Comparison of ENCODE assay signal across 8 mouse cellular contexts in the genomic region with DNA sequence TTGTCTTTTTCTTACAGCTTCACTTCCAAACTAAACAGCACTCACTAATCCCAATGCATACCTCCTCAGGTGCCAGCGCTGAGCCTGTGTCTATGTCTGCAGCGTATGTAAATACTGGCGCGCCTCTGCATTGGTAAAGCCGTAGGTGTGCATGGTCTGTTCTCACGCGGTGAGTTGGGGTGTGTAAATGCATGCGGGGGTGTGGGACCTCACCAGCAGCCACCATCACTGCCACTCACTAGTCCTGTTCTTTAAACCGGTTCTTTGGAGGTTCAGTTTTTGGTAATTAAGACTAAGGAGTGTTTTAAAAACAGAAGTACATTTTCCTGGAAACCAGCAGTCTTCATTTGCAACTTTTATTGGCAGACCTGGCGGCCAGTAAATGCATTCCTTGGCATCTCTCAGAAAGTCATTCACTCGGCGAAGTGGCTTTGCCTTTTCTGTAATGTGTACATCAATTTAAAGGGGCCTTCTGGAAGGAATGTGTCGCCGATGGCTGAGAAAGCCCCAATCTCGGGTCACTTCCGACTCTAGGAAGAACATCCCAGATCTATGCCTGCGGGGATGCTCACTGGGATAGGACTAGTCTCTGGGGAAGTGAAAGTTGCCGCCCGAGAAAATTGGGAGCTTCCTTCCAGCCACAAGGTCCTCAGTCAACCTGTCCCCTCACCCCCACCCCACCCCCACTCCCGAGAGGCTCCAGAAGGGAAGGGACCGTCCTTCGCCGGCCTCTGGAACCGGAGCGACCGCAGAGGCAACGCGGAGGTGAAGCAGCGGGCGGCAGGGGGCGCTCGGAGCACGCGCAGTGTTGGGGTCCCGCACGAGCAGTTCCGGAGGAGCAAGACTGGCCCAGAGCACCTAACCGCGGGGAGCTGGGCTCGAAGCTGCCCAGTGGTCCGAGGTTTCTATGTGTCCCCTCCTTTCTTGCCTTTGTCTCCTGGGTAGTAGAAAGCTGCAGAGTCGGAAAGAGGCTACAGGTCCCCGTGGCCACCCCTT. TPM values are rescaled to one million over a fixed set of nuclear protein-coding genes. Genes with fewer than 3 reads are reported as not detected.
DNase-seq lines count a peak whose midpoint lies in the region; ATAC-seq and TF ChIP-seq lines count a peak whose summit lies in the region.

No protein-coding gene starts in this region.

- H3K36me3 ChIP-seq in MEL (ENCODE audit: control insufficient read depth in 1 of 2, insufficient read depth in 2 of 2, low read length in 2 of 2) = no peaks in the 10 kb centered on the region; a peak in 1 of 4 replicates
- H3K36me3 ChIP-seq in hindbrain, embryonic 11.5 days (ENCODE audit: control insufficient read depth, insufficient read depth, low read length) = no peaks in the 10 kb centered on the region
- H3K36me3 ChIP-seq in lung, postnatal 0 days (ENCODE audit: insufficient read depth, low read length) = no peaks in the 10 kb centered on the region

- no peak overlapping the region for H3K27ac ChIP-seq in MEL (ENCODE audit: control insufficient read depth, low read depth, low read length)
- H3K27ac ChIP-seq in hindbrain, embryonic 11.5 days (ENCODE audit: low read depth, low read length) = no peak overlapping the region
- no peak overlapping the region for H3K27ac ChIP-seq in lung, postnatal 0 days (ENCODE audit: low read length)

- TF ChIP-seq EP300 in MEL (IDR thresholded peaks at IDR 0.05; ENCODE audit: low read depth in 1 of 2, low read length in 2 of 2) = no peak
- TF ChIP-seq EP300 in lung, postnatal 0 days (IDR thresholded peaks at IDR 0.05) = no peak

- H3K79me2 ChIP-seq in MEL (ENCODE audit: control insufficient read depth, insufficient read depth, low read length, poor library complexity) = no peaks in the 10 kb centered on the region

- no peak overlapping the region for H3K9ac ChIP-seq in MEL (ENCODE audit: control insufficient read depth, low read depth, low read length, poor library complexity, severe bottlenecking)
- no peak overlapping the region for H3K9ac ChIP-seq in hindbrain, embryonic 11.5 days (ENCODE audit: low read depth, low read length)
- H3K9ac ChIP-seq in lung, postnatal 0 days (replicated peaks; ENCODE audit: low read depth) = no peak overlapping the region

- TF ChIP-seq POLR2A in MEL (IDR thresholded peaks at IDR 0.05; ENCODE audit: control insufficient read depth in 1 of 2, insufficient read depth in 1 of 2, low read depth in 1 of 2, low read length in 2 of 2, poor library complexity in 1 of 2) = no peak

- H3K4me2 ChIP-seq in hindbrain, embryonic 11.5 days (replicated peaks; ENCODE audit: low read depth, low read length) = peak overlapping the region; percentile 31
- peak overlapping the region; percentile 38 for H3K4me2 ChIP-seq in lung, postnatal 0 days (replicated peaks; ENCODE audit: low read depth, low read length)

- no peaks in the 10 kb centered on the region for H3K27me3 ChIP-seq in MEL (ENCODE audit: control insufficient read depth in 1 of 2, insufficient read depth in 2 of 2, low read length in 2 of 2)
- H3K27me3 ChIP-seq in hindbrain, embryonic 11.5 days (ENCODE audit: control insufficient read depth, insufficient read depth, low read length) = peaks cover 64% of the 10 kb centered on the region
- H3K27me3 ChIP-seq in lung, postnatal 0 days (replicated peaks; ENCODE audit: insufficient read depth, low read length) = peaks cover 87% of the 10 kb centered on the region

- DNase-seq in MEL (ENCODE audit: low read depth, low spot score) = peak; percentile 55
- DNase-seq in cerebellum, adult 9-11 months = peak; percentile 58
- DNase-seq in frontal cortex, postnatal 14 days (ENCODE audit: low spot score in 2 of 2) = peak; percentile 47 to 82
- DNase-seq in hindbrain, embryonic 11.5 days (ENCODE audit: low spot score) = peak; percentile 92
- DNase-seq in layer of hippocampus, adult 9-11 months = peak; percentile 44
- DNase-seq in lung, postnatal 0 days (ENCODE audit: low spot score) = peak; percentile 82
- peak; percentile 85 for DNase-seq in ovary, postnatal 36 days (ENCODE audit: low spot score)
- DNase-seq in thymus, postnatal 36 days = peak; percentile 72 to 80

- peak; percentile 81 for TF ChIP-seq RAD21 in MEL (IDR thresholded peaks at IDR 0.05; ENCODE audit: low read depth, low read length)

- no peaks in the 10 kb centered on the region for H3K9me3 ChIP-seq in MEL (replicated peaks; ENCODE audit: insufficient read depth, low read length)
- H3K9me3 ChIP-seq in hindbrain, embryonic 11.5 days (ENCODE audit: control insufficient read depth, low read length) = no peaks in the 10 kb centered on the region
- no peaks in the 10 kb centered on the region for H3K9me3 ChIP-seq in lung, postnatal 0 days (ENCODE audit: low read length)

- WGBS in hindbrain, embryonic 11.5 days = 1% methylated on average over 43 of the region's 43 CpGs
- WGBS in lung, postnatal 0 days = 2% methylated on average over 42 of the region's 43 CpGs

- no peaks in the 10 kb centered on the region for H3K4me1 ChIP-seq in MEL (ENCODE audit: control insufficient read depth in 1 of 2, insufficient read depth in 2 of 2, low read length in 2 of 2)
- H3K4me1 ChIP-seq in hindbrain, embryonic 11.5 days (replicated peaks; ENCODE audit: control insufficient read depth, insufficient read depth, low read length) = peaks cover 5% of the 10 kb centered on the region
- H3K4me1 ChIP-seq in lung, postnatal 0 days (ENCODE audit: insufficient read depth, low read depth, low read length) = 0 out of 2 replicates have a peak, but pooled peaks cover 2% of the 10 kb centered on the region

- peak; percentile 38 to 88 (median 76); a peak in 5 of 6 replicates for TF ChIP-seq CTCF in MEL (IDR thresholded peaks at IDR 0.05 in 2 of 3, conservative IDR thresholded peaks at IDR 0.05 in 1 of 3; ENCODE audit: control insufficient read depth in 1 of 3, insufficient read depth in 1 of 3, low read depth in 2 of 3, low read length in 3 of 3, poor library complexity in 1 of 3, severe bottlenecking in 1 of 3)
- peak; percentile 94 for TF ChIP-seq CTCF in lung, postnatal 0 days (IDR thresholded peaks at IDR 0.05)

- no peak overlapping the region for H3K4me3 ChIP-seq in MEL (ENCODE audit: control insufficient read depth in 1 of 2, insufficient read depth in 1 of 2, low read depth in 2 of 2, low read length in 2 of 2)
- peak overlapping the region; percentile 15; the same call in 1 of the 2 replicates for H3K4me3 ChIP-seq in hindbrain, embryonic 11.5 days (ENCODE audit: low read depth, low read length)
- peak overlapping the region; percentile 23 for H3K4me3 ChIP-seq in lung, postnatal 0 days (ENCODE audit: low read depth, low read length)

- ATAC-seq in hindbrain, embryonic 11.5 days (ENCODE audit: low FRiP score) = peak; percentile 87
- ATAC-seq in lung, postnatal 0 days = peak; percentile 81

TF ChIP-seq in MEL, 35 proteins besides CTCF, POLR2A, EP300 and RAD21:
- TF ChIP-seq MXI1 (IDR thresholded peaks at IDR 0.05; ENCODE audit: low read depth, low read length) = no peak
- 0 out of 2 replicates have a peak, but pooled peaks have one; percentile 19 for TF ChIP-seq BHLHE40 (IDR thresholded peaks at IDR 0.05; ENCODE audit: borderline replicate concordance, low read depth, low read length)
- no peak for TF ChIP-seq CHD2 (IDR thresholded peaks at IDR 0.05; ENCODE audit: low read length)
- TF ChIP-seq E2F4 (IDR thresholded peaks at IDR 0.05; ENCODE audit: borderline replicate concordance, low read depth, low read length) = no peak
- TF ChIP-seq SMC3 (IDR thresholded peaks at IDR 0.05; ENCODE audit: low read depth, low read length) = peak; percentile 92
- peak; percentile 87 for TF ChIP-seq ZC3H11A (IDR thresholded peaks at IDR 0.05; ENCODE audit: low read depth, low read length)

RNA-seq across cellular contexts. Expression of gene Foxc1, which starts 5.6 kb away (rescaled TPM):
- not detected in 2 replicates for total RNA-seq in MEL (2012; rRNA removed)
- under 1 TPM in 1 of 2 experiments, not detected in 1; 0.01 TPM for polyA plus RNA-seq in MEL (2012; ENCODE audit: insufficient read depth in 1 of 2, insufficient read length in 2 of 2, low read depth in 1 of 2, low replicate concordance in 2 of 2, missing spikeins in 1 of 2)
- 5.6 and 6.1 TPM in 2 replicates for polyA plus RNA-seq in hindbrain, embryonic 11.5 days (2014; fragmentation: Nextera tagmentation; extraction: Ambion mirVana)
- polyA plus RNA-seq in lung, postnatal 0 days (2015; fragmentation: Nextera tagmentation; extraction: Ambion mirVana) = 0.37 and 0.43 TPM in 2 replicates

Comparison
In these comparisons a context has a peak if more than half of its experiments do, and no peak if none do; other contexts are left out.
1. H3K4me3 ChIP-seq: peak in hindbrain, embryonic 11.5 days (single experiment) and lung, postnatal 0 days (single experiment); none in MEL (0 of 2).
2. Peak in every context shown above with its lines, with median percentiles within 50 percentile points of each other: DNase-seq.